Mouse (Mus musculus) bone marrow macrophage, adult 2 months (primary cell): ENCODE data around the gene Htra1. TPM values are rescaled to one million over a fixed set of nuclear protein-coding genes. Genes with fewer than 3 reads are reported as not detected.

ENCODE experiments used
- H3K27ac ChIP-seq: 2 replicates; pipeline ENCODE4 v1.5.1; 2012; ENCODE audit warnings: low read depth, low read length; ENCODE audit not compliant: insufficient read depth
- H3K4me1 ChIP-seq: 2 replicates; pipeline ENCODE4 v1.6.1; 2012; ENCODE audit warnings: low read length; ENCODE audit not compliant: control insufficient read depth, insufficient read depth
- H3K4me3 ChIP-seq: 2 replicates; pipeline ENCODE4 v1.5.1; 2012; ENCODE audit warnings: mild to moderate bottlenecking, low read length, moderate library complexity; ENCODE audit not compliant: insufficient read depth
- CTCF ChIP-seq: IDR thresholded peaks from 2 replicates; pipeline ENCODE4 v1.5.1; 2012; ENCODE audit warnings: low read depth, mild to moderate bottlenecking, low read length, moderate library complexity
- POLR2A ChIP-seq: IDR thresholded peaks from 2 replicates; pipeline ENCODE4 v1.6.1; 2012; ENCODE audit warnings: mild to moderate bottlenecking, low read depth, low read length, borderline replicate concordance
- polyA plus RNA-seq: library from polyadenylated mRNA; stranded (reverse); fragments of >200 nt; gene quantifications from 2 replicates; pipeline ENCODE4 v1.2.4, GENCODE M21; 2012; ENCODE audit not compliant: missing spikeins, insufficient read depth, insufficient read length

The Htra1 gene
- 0.84 and 1.5 TPM in 2 replicates for polyA plus RNA-seq

GRCm38 (mm10) chr7:130935793-130936471 lies at the start of gene Htra1:
Gene Htra1 (plus strand): TSS chr7:130936111.
- no peak for TF ChIP-seq POLR2A
- no peak for TF ChIP-seq CTCF
- Histone ChIP-seq H3K27ac (no peak within 1 kb of the TSS), H3K4me3 (peak within 1 kb of the TSS; percentile 70), H3K4me1 (peaks cover 4% of the 10 kb centered on the region)

GRCm38 (mm10) chr7:130886246-130886645 lies 49.7 kb upstream of the Htra1 start:
- Histone ChIP-seq H3K4me1 (peaks cover 34% of the 10 kb centered on the region), H3K4me3 (no peak overlapping the region), H3K27ac (no peak overlapping the region)
- no peak for TF ChIP-seq CTCF
- no peak for TF ChIP-seq POLR2A

GRCm38 (mm10) chr7:130887946-130888345 lies 48.0 kb upstream of the Htra1 start:
- peaks cover 43% of the 10 kb centered on the region for H3K4me1 ChIP-seq
- TF ChIP-seq CTCF (no peak), POLR2A (no peak)
- H3K4me3 ChIP-seq: no peak overlapping the region
- H3K27ac ChIP-seq: no peak overlapping the region

GRCm38 (mm10) chr7:130890871-130891270 lies 45.0 kb upstream of the Htra1 start:
- Histone ChIP-seq H3K27ac (no peak overlapping the region), H3K4me3 (no peak overlapping the region), H3K4me1 (peaks cover 47% of the 10 kb centered on the region)
- TF ChIP-seq CTCF: no peak
- TF ChIP-seq POLR2A: no peak

GRCm38 (mm10) chr7:130892973-130893372 lies 42.9 kb upstream of the Htra1 start:
- TF ChIP-seq POLR2A: no peak
- no peak for TF ChIP-seq CTCF
- H3K4me1 ChIP-seq: peaks cover 34% of the 10 kb centered on the region
- H3K27ac ChIP-seq: peak overlapping the region; percentile 67
- H3K4me3 ChIP-seq: no peak overlapping the region

GRCm38 (mm10) chr7:130894931-130895617 lies 40.8 kb upstream of the Htra1 start:
- H3K4me3 ChIP-seq: no peak overlapping the region
- H3K27ac ChIP-seq: no peak overlapping the region
- TF ChIP-seq POLR2A (no peak), CTCF (no peak)
- H3K4me1 ChIP-seq: peaks cover 20% of the 10 kb centered on the region

GRCm38 (mm10) chr7:130895618-130895945 lies 40.3 kb upstream of the Htra1 start:
- Histone ChIP-seq H3K27ac (no peak overlapping the region), H3K4me3 (no peak overlapping the region), H3K4me1 (peaks cover 21% of the 10 kb centered on the region)
- TF ChIP-seq CTCF (no peak), POLR2A (no peak)

- no peak overlapping the region for H3K4me3 ChIP-seq
- peaks cover 22% of the 10 kb centered on the region for H3K4me1 ChIP-seq
- H3K27ac ChIP-seq: no peak overlapping the region
- TF ChIP-seq POLR2A (no peak), CTCF (no peak)
Measured at GRCm38 (mm10) chr7:130896064-130896463, 39.8 kb upstream of the Htra1 start.

GRCm38 (mm10) chr7:130897201-130897600 lies 38.7 kb upstream of the Htra1 start:
- Histone ChIP-seq H3K4me1 (peaks cover 24% of the 10 kb centered on the region), H3K4me3 (no peak overlapping the region), H3K27ac (no peak overlapping the region)
- TF ChIP-seq POLR2A (no peak), CTCF (no peak)

- H3K4me1 ChIP-seq: peaks cover 25% of the 10 kb centered on the region
- TF ChIP-seq POLR2A: no peak
- TF ChIP-seq CTCF: peak; percentile 20; the same call in 1 of the 2 replicates
- H3K27ac ChIP-seq: no peak overlapping the region
- H3K4me3 ChIP-seq: no peak overlapping the region
Measured at GRCm38 (mm10) chr7:130898373-130898772, 37.5 kb upstream of the Htra1 start.
